Comparison of ENCODE assay signal across 13 mouse cellular contexts in genomic region chr12:76527245-76527881, GRCm38 (mm10). TPM values are rescaled to one million over a fixed set of nuclear protein-coding genes. Genes with fewer than 3 reads are reported as not detected.
DNase-seq lines count a peak whose midpoint lies in the region; ATAC-seq and TF ChIP-seq lines count a peak whose summit lies in the region.
"Had no signal": no experiment of that assay in that cellular context is flagged by ENCODE, and none has a peak within 500 bp of the region (broad histone marks: within the 10 kb centered on the region; RNA-seq: fewer than 3 reads in every experiment).

No protein-coding gene starts in this region.

- no peak overlapping the region for H3K4me3 ChIP-seq in liver, postnatal 0 days (ENCODE audit: low read depth, low read length)
- no peak overlapping the region for H3K4me3 ChIP-seq in liver, embryonic 11.5 days (ENCODE audit: low read depth, low read length)
- no peak overlapping the region for H3K4me3 ChIP-seq in macrophage (ENCODE audit: inconsistent target)
- no peak overlapping the region for H3K4me3 ChIP-seq in kidney, embryonic 15.5 days (replicated peaks)
- H3K4me3 ChIP-seq in layer of hippocampus, adult 2 months: no peak overlapping the region
- no peak overlapping the region for H3K4me3 ChIP-seq in midbrain, embryonic 10.5 days
- H3K4me3 ChIP-seq: heart, adult 2 months; neural tube, embryonic 12.5 days had no signal

- 12% methylated on average over 9 of the region's 9 CpGs for WGBS in liver, postnatal 0 days (ENCODE audit: insufficient replicate concordance)
- 28% methylated on average over 9 of the region's 9 CpGs for WGBS in liver, embryonic 11.5 days
- WGBS in macrophage (ENCODE audit: missing documents): 15% methylated on average over 9 of the region's 9 CpGs
- WGBS in kidney, embryonic 15.5 days: 60% methylated on average over 9 of the region's 9 CpGs
- WGBS in midbrain, embryonic 10.5 days: 76% methylated on average over 9 of the region's 9 CpGs

- TF ChIP-seq EP300 in liver, postnatal 0 days (IDR thresholded peaks at IDR 0.05; ENCODE audit: low read depth): peak; percentile 38; the same call in 1 of the 2 replicates

- H3K27ac ChIP-seq in liver, postnatal 0 days (ENCODE audit: low read depth): peak overlapping the region; percentile 52
- H3K27ac ChIP-seq in liver, embryonic 11.5 days (ENCODE audit: low read depth, low read length): no peak overlapping the region
- peak overlapping the region; percentile 40 for H3K27ac ChIP-seq in macrophage
- H3K27ac ChIP-seq in kidney, embryonic 15.5 days: no peak overlapping the region
- H3K27ac ChIP-seq in layer of hippocampus, adult 2 months: no peak overlapping the region
- no peak overlapping the region for H3K27ac ChIP-seq in midbrain, embryonic 10.5 days (replicated peaks)
- H3K27ac ChIP-seq: heart, adult 2 months; liver, embryonic 14.5 days; neural tube, embryonic 12.5 days had no signal

- H3K79me2 ChIP-seq in macrophage (ENCODE audit: inconsistent target): no peaks in the 10 kb centered on the region

- H3K9me3 ChIP-seq in liver, postnatal 0 days (ENCODE audit: low read length): no peaks in the 10 kb centered on the region
- H3K9me3 ChIP-seq in liver, embryonic 11.5 days (ENCODE audit: control insufficient read depth, low read length): no peaks in the 10 kb centered on the region
- H3K9me3 ChIP-seq in kidney, embryonic 15.5 days (replicated peaks): no peaks in the 10 kb centered on the region
- H3K9me3 ChIP-seq in midbrain, embryonic 10.5 days (replicated peaks): no peaks in the 10 kb centered on the region
- H3K9me3 ChIP-seq: neural tube, embryonic 12.5 days had no signal

- H3K4me2 ChIP-seq in liver, postnatal 0 days (ENCODE audit: low read depth, low read length): peak overlapping the region; percentile 27
- H3K4me2 ChIP-seq in liver, embryonic 11.5 days: no peak overlapping the region
- H3K4me2 ChIP-seq in kidney, embryonic 15.5 days: no peak overlapping the region
- H3K4me2 ChIP-seq: neural tube, embryonic 12.5 days had no signal

- peak; percentile 63 for DNase-seq in liver, postnatal 0 days
- no peak for DNase-seq in liver, embryonic 11.5 days (ENCODE audit: low spot score)
- peak; percentile 91 for DNase-seq in splenic B cell, adult 2 months (ENCODE audit: low read depth, low spot score)
- DNase-seq in layer of hippocampus, adult 2 months (ENCODE audit: low spot score in 2 of 2): no peak
- DNase-seq in midbrain, embryonic 10.5 days (ENCODE audit: low spot score): no peak
- DNase-seq: right cerebral cortex, postnatal 25 days had no signal

- ATAC-seq in liver, postnatal 0 days: peak; percentile 47
- no peak for ATAC-seq in liver, embryonic 11.5 days (replicated peaks; ENCODE audit: low FRiP score)
- ATAC-seq in hematopoietic stem cell, adult 5-6 weeks (replicated peaks in 1 of 2; ENCODE audit: insufficient read depth in 1 of 2, low FRiP score in 2 of 2, low TSS enrichment in 1 of 2, low read depth in 1 of 2, poor library complexity in 2 of 2, severe bottlenecking in 2 of 2): peak; percentile 81 to 86
- ATAC-seq in kidney, embryonic 15.5 days (replicated peaks; ENCODE audit: low FRiP score): no peak
- ATAC-seq: forebrain, embryonic 14.5 days had no signal

- no peak overlapping the region for H3K9ac ChIP-seq in liver, postnatal 0 days (replicated peaks)
- no peak overlapping the region for H3K9ac ChIP-seq in liver, embryonic 11.5 days (ENCODE audit: low read depth, low read length)
- no peak overlapping the region for H3K9ac ChIP-seq in kidney, embryonic 15.5 days
- H3K9ac ChIP-seq: liver, embryonic 14.5 days; neural tube, embryonic 12.5 days had no signal

- TF ChIP-seq CTCF in liver, postnatal 0 days (IDR thresholded peaks at IDR 0.05; ENCODE audit: low read depth): no peak
- no peak for TF ChIP-seq CTCF in layer of hippocampus, adult 2 months (conservative IDR thresholded peaks at IDR 0.05)

- peaks cover 25% of the 10 kb centered on the region for H3K4me1 ChIP-seq in liver, postnatal 0 days (ENCODE audit: insufficient read depth)
- H3K4me1 ChIP-seq in liver, embryonic 11.5 days (replicated peaks; ENCODE audit: control insufficient read depth, insufficient read depth, low read length): peaks cover 5% of the 10 kb centered on the region
- H3K4me1 ChIP-seq in kidney, embryonic 15.5 days: peaks cover 33% of the 10 kb centered on the region
- H3K4me1 ChIP-seq in midbrain, embryonic 10.5 days: 0 out of 2 replicates have a peak, but pooled peaks cover 4% of the 10 kb centered on the region

- no peaks in the 10 kb centered on the region for H3K36me3 ChIP-seq in liver, postnatal 0 days (replicated peaks; ENCODE audit: insufficient read depth, low read length)
- no peaks in the 10 kb centered on the region for H3K36me3 ChIP-seq in liver, embryonic 11.5 days (ENCODE audit: control insufficient read depth, insufficient read depth, low read length)
- no peaks in the 10 kb centered on the region for H3K36me3 ChIP-seq in macrophage (ENCODE audit: inconsistent target)
- no peaks in the 10 kb centered on the region for H3K36me3 ChIP-seq in splenic B cell, adult 2 months (ENCODE audit: control insufficient read depth, insufficient read depth, low read length, poor library complexity, severe bottlenecking)
- no peaks in the 10 kb centered on the region for H3K36me3 ChIP-seq in kidney, embryonic 15.5 days
- no peaks in the 10 kb centered on the region for H3K36me3 ChIP-seq in midbrain, embryonic 10.5 days
- H3K36me3 ChIP-seq: neural tube, embryonic 12.5 days had no signal

- H3K27me3 ChIP-seq in liver, postnatal 0 days (ENCODE audit: insufficient read depth, low read length): 0 out of 2 replicates have a peak, but pooled peaks cover 7% of the 10 kb centered on the region
- peaks cover 43% of the 10 kb centered on the region for H3K27me3 ChIP-seq in liver, embryonic 11.5 days (replicated peaks; ENCODE audit: control insufficient read depth, insufficient read depth, low read length)
- no peaks in the 10 kb centered on the region for H3K27me3 ChIP-seq in splenic B cell, adult 2 months (ENCODE audit: control insufficient read depth, insufficient read depth, low read length, poor library complexity, severe bottlenecking)
- 0 out of 2 replicates have a peak, but pooled peaks cover 2% of the 10 kb centered on the region for H3K27me3 ChIP-seq in kidney, embryonic 15.5 days
- peaks cover 40% of the 10 kb centered on the region for H3K27me3 ChIP-seq in midbrain, embryonic 10.5 days (ENCODE audit: low read depth, poor library complexity, severe bottlenecking)

RNA-seq across cellular contexts. Expression of gene Plekhg3, which starts 3.3 kb away (rescaled TPM):
- polyA plus RNA-seq in liver, postnatal 0 days (2015; fragmentation: Nextera tagmentation; extraction: Ambion mirVana): 3.3 and 3.7 TPM in 2 replicates
- polyA plus RNA-seq in liver, embryonic 11.5 days (2014; fragmentation: Nextera tagmentation; extraction: Ambion mirVana): 3.4 and 4.1 TPM in 2 replicates
- 9.6 and 12.3 TPM in 2 replicates for total RNA-seq in hematopoietic stem cell, adult 5-6 weeks (2017)
- total RNA-seq in macrophage (2018; cell fraction: chromatin; rRNA removed): 100 to 1,000 TPM in 8 of 26 experiments, 10 to 100 TPM in 17, 1 to 10 TPM in 1; 6.3 to 176 (median 84.9) TPM
- total RNA-seq in macrophage (2018; cell fraction: cytosol; rRNA removed): 10 to 100 TPM in 20 of 26 experiments, 1 to 10 TPM in 6; 2.1 to 26.3 (median 14.4) TPM
- total RNA-seq in macrophage (2018; cell fraction: nucleus; rRNA removed): 100 to 1,000 TPM in 1 of 26 experiments, 10 to 100 TPM in 20, 1 to 10 TPM in 5; 5.4 to 103 (median 30.6) TPM
- polyA plus RNA-seq in macrophage (2018): 13.1 to 22.6 TPM (median 20.1 TPM) in 3 replicates
- polyA plus RNA-seq in kidney, embryonic 15.5 days (2015; fragmentation: Nextera tagmentation; extraction: Ambion mirVana): 18.2 and 18.8 TPM in 2 replicates
- total RNA-seq in layer of hippocampus, adult 2 months (2021): 10 to 100 TPM; 22.9 to 24.4 TPM
- 1.1 and 1.5 TPM in 2 replicates for polyA plus RNA-seq in midbrain, embryonic 10.5 days (2016; fragmentation: Nextera tagmentation; extraction: Ambion mirVana)

Comparison
In these comparisons a context has a peak if more than half of its experiments do, and no peak if none do; other contexts are left out.
1. ATAC-seq: peak in liver, postnatal 0 days (single experiment) and hematopoietic stem cell, adult 5-6 weeks (2 of 2); none in liver, embryonic 11.5 days (single experiment) and kidney, embryonic 15.5 days (single experiment).
2. DNase-seq: peak in liver, postnatal 0 days (single experiment) and splenic B cell, adult 2 months (single experiment); none in liver, embryonic 11.5 days (single experiment), layer of hippocampus, adult 2 months (0 of 2) and midbrain, embryonic 10.5 days (single experiment).
3. H3K27ac ChIP-seq: peak in liver, postnatal 0 days (single experiment) and macrophage (single experiment); none in liver, embryonic 11.5 days (single experiment), kidney, embryonic 15.5 days (single experiment), layer of hippocampus, adult 2 months (single experiment) and midbrain, embryonic 10.5 days (single experiment).